Mouse (Mus musculus): ENCODE data around the gene Hdac11. TPM values are rescaled to one million over a fixed set of nuclear protein-coding genes. Genes with fewer than 3 reads are reported as not detected.

Hdac11 gene
- polyA plus RNA-seq, 1 experiment, result 3.5 TPM

GRCm38 (mm10) chr6:91171396-91171895 lies 15.0 kb downstream of the Hdac11 start:
- H3K4me3 ChIP-seq (ENCODE audit: insufficient read depth, low read depth, low read length), result no peak overlapping the region
- no peaks in the 10 kb centered on the region for H3K4me1 ChIP-seq (ENCODE audit: control insufficient read depth, insufficient read depth, insufficient read length, low read length)
- no peak overlapping the region for H3K27ac ChIP-seq (replicated peaks; ENCODE audit: low read depth, low read length)

DNA sequence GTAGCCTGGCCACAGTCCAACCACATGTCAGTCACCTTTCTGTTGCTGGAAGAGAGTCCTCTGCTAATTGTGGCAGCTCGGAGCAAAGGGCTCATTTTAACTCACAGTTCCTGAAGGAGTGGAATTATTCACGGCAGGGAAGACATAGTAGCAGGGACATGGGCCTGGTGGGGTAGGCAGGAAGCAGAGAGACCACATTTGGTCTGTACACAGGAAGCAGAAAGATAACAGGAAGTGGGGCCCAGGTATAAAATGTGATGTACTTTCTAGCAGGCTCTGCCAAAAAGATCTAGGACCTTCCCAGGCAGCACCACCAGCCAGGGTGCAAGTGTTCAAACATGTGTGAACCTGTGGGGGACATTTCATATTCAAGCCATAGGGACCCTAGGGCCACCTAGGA lies 15.9 kb downstream of the Hdac11 start:
- Histone ChIP-seq H3K4me1 (ENCODE audit: control insufficient read depth, insufficient read depth, insufficient read length, low read length) (no peaks in the 10 kb centered on the region), H3K4me3 (ENCODE audit: insufficient read depth, low read depth, low read length) (no peak overlapping the region), H3K27ac (replicated peaks; ENCODE audit: low read depth, low read length) (no peak overlapping the region)

DNA sequence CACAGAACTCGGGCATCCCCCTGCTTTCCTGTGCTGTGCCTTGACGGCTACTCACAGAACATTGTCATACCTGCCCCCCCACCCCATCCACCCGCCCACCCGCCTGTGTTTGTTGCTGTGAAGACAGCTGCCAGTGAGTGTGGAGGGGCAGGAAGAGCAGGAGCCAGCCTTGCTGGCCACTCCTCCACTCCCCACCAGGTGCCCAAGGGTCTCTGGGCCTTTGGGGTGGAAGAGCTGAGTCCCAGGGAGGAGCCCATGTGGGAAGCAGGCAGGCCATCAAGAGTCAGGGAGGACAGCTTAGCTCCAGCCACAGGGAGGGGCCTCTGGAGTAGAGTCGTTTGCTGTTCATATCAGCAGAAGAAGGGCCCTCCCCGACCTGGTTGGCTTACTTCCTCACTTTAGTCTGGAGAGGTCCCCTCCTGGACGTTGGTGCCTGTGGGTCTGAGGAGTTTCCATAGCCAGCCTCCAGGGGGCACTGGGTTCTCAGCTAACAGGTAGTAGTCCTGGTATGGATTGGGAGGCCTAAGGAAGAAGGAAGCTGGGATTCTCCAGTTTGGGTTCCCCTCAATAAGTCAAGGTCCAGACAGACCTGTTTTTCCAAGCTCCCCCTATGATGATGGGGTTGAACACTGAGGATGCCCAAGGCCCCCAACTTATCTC lies 16.9 kb downstream of the Hdac11 start:
- Histone ChIP-seq H3K27ac (replicated peaks; ENCODE audit: low read depth, low read length) (no peak overlapping the region), H3K4me1 (ENCODE audit: control insufficient read depth, insufficient read depth, insufficient read length, low read length) (no peaks in the 10 kb centered on the region), H3K4me3 (ENCODE audit: insufficient read depth, low read depth, low read length) (no peak overlapping the region)

- H3K4me3 ChIP-seq (ENCODE audit: insufficient read depth, low read depth, low read length), result no peak overlapping the region
- H3K4me1 ChIP-seq (ENCODE audit: control insufficient read depth, insufficient read depth, insufficient read length, low read length), result no peaks in the 10 kb centered on the region
- no peak overlapping the region for H3K27ac ChIP-seq (replicated peaks; ENCODE audit: low read depth, low read length)
Observed at GRCm38 (mm10) chr6:91174211-91174610, 17.7 kb downstream of the Hdac11 start.

GRCm38 (mm10) chr6:91180767-91181171 lies 24.3 kb downstream of the Hdac11 start:
- Histone ChIP-seq H3K4me1 (ENCODE audit: control insufficient read depth, insufficient read depth, insufficient read length, low read length) (0 out of 2 replicates have a peak, but pooled peaks cover 2% of the 10 kb centered on the region), H3K27ac (replicated peaks; ENCODE audit: low read depth, low read length) (no peak overlapping the region), H3K4me3 (ENCODE audit: insufficient read depth, low read depth, low read length) (no peak overlapping the region)

- Histone ChIP-seq H3K4me3 (ENCODE audit: insufficient read depth, low read depth, low read length) (no peak overlapping the region), H3K4me1 (ENCODE audit: control insufficient read depth, insufficient read depth, insufficient read length, low read length) (0 out of 2 replicates have a peak, but pooled peaks cover 2% of the 10 kb centered on the region), H3K27ac (replicated peaks; ENCODE audit: low read depth, low read length) (no peak overlapping the region; the same call in 1 of the 2 replicates)
Observed at GRCm38 (mm10) chr6:91181320-91181719, 24.9 kb downstream of the Hdac11 start.

DNA sequence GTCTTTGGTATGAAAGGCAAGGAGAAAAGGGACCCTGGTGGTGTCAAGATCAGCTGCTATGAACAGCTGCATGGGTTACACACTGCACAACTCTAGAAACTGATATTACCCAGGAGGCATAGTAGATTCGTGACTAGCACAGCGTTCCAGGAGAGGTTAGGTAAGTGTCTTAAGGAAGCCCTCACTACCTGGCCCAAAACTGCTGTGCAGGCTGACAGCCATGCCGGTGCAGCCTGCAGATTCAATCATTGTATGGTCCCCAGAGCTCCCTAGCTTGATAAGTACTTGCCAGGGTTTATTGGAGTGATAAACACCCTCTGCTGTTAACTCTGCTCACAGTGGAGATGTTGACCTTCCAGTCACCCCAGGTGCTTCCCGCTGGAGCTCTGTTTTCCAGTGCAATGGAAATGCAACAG lies 25.6 kb downstream of the Hdac11 start:
- Histone ChIP-seq H3K4me1 (ENCODE audit: control insufficient read depth, insufficient read depth, insufficient read length, low read length) (peaks cover 2% of the 10 kb centered on the region; the same call in 1 of the 2 replicates), H3K27ac (replicated peaks; ENCODE audit: low read depth, low read length) (no peak overlapping the region), H3K4me3 (ENCODE audit: insufficient read depth, low read depth, low read length) (no peak overlapping the region)

DNA sequence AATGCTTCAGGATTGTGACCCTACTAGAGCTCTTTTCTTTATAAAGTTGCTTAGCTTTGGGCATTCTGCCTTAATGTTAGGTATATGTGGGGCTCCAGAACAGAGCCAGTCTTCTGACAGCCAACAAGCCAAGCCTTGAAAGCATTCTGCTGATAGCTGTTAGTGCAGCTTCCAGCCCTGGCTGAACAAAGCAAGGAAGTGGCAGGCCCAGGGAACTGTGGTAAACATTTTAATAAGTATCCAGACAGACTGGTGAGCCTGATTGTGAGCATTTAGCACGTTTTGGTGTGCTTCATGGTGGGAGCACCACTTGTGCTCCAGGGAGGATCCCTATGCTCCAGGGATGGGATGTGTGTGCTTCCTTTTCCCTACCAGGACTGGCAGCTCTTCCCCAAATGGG lies 26.6 kb downstream of the Hdac11 start:
- Histone ChIP-seq H3K27ac (replicated peaks; ENCODE audit: low read depth, low read length) (no peak overlapping the region), H3K4me3 (ENCODE audit: insufficient read depth, low read depth, low read length) (no peak overlapping the region), H3K4me1 (ENCODE audit: control insufficient read depth, insufficient read depth, insufficient read length, low read length) (peaks cover 7% of the 10 kb centered on the region)

DNA sequence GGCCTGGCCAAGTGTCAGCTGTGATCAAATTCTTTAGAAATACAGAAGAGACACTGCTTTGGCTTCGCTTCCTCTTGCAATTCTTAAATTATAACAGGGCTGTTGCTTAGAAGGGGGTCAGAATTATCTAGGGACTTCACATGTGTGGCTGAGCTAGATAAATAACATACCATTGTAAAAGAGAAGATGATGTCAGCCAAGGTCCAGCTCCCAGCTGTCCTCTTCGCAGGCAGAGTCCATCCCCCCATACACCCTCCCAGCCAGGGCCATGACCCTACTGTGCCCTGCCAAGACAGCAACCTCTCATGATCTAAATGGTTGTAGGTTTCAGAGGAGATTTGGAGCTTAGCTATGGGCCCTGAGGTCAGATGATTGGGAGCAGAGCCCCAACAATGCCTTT lies 27.5 kb downstream of the Hdac11 start:
- Histone ChIP-seq H3K4me3 (ENCODE audit: insufficient read depth, low read depth, low read length) (no peak overlapping the region), H3K27ac (replicated peaks; ENCODE audit: low read depth, low read length) (no peak overlapping the region), H3K4me1 (ENCODE audit: control insufficient read depth, insufficient read depth, insufficient read length, low read length) (peaks cover 7% of the 10 kb centered on the region)

- Histone ChIP-seq H3K27ac (replicated peaks; ENCODE audit: low read depth, low read length) (no peak overlapping the region), H3K4me3 (ENCODE audit: insufficient read depth, low read depth, low read length) (no peak overlapping the region), H3K4me1 (ENCODE audit: control insufficient read depth, insufficient read depth, insufficient read length, low read length) (peaks cover 7% of the 10 kb centered on the region)
Observed at GRCm38 (mm10) chr6:91184776-91185175, 28.3 kb downstream of the Hdac11 start.

GRCm38 (mm10) chr6:91185502-91185901 lies 29.0 kb downstream of the Hdac11 start:
- Histone ChIP-seq H3K4me3 (ENCODE audit: insufficient read depth, low read depth, low read length) (no peak overlapping the region), H3K4me1 (ENCODE audit: control insufficient read depth, insufficient read depth, insufficient read length, low read length) (peaks cover 7% of the 10 kb centered on the region), H3K27ac (replicated peaks; ENCODE audit: low read depth, low read length) (no peak overlapping the region)

GRCm38 (mm10) chr6:91186161-91186931 lies 29.9 kb downstream of the Hdac11 start:
- H3K27ac ChIP-seq (replicated peaks; ENCODE audit: low read depth, low read length), result no peak overlapping the region
- no peak overlapping the region for H3K4me3 ChIP-seq (ENCODE audit: insufficient read depth, low read depth, low read length)
- peaks cover 7% of the 10 kb centered on the region for H3K4me1 ChIP-seq (ENCODE audit: control insufficient read depth, insufficient read depth, insufficient read length, low read length)

- no peak overlapping the region for H3K27ac ChIP-seq (replicated peaks; ENCODE audit: low read depth, low read length)
- H3K4me1 ChIP-seq (ENCODE audit: control insufficient read depth, insufficient read depth, insufficient read length, low read length), result peaks cover 7% of the 10 kb centered on the region
- no peak overlapping the region for H3K4me3 ChIP-seq (ENCODE audit: insufficient read depth, low read depth, low read length)
Observed at GRCm38 (mm10) chr6:91186934-91187333, 30.5 kb downstream of the Hdac11 start.

GRCm38 (mm10) chr6:91187871-91188270 lies 31.4 kb downstream of the Hdac11 start:
- no peak overlapping the region for H3K27ac ChIP-seq (replicated peaks; ENCODE audit: low read depth, low read length)
- no peak overlapping the region for H3K4me3 ChIP-seq (ENCODE audit: insufficient read depth, low read depth, low read length)
- peaks cover 7% of the 10 kb centered on the region for H3K4me1 ChIP-seq (ENCODE audit: control insufficient read depth, insufficient read depth, insufficient read length, low read length)

- Histone ChIP-seq H3K27ac (replicated peaks; ENCODE audit: low read depth, low read length) (no peak overlapping the region), H3K4me3 (ENCODE audit: insufficient read depth, low read depth, low read length) (no peak overlapping the region), H3K4me1 (ENCODE audit: control insufficient read depth, insufficient read depth, insufficient read length, low read length) (peaks cover 5% of the 10 kb centered on the region)
Observed at GRCm38 (mm10) chr6:91189971-91190370, 33.5 kb downstream of the Hdac11 start.

DNA sequence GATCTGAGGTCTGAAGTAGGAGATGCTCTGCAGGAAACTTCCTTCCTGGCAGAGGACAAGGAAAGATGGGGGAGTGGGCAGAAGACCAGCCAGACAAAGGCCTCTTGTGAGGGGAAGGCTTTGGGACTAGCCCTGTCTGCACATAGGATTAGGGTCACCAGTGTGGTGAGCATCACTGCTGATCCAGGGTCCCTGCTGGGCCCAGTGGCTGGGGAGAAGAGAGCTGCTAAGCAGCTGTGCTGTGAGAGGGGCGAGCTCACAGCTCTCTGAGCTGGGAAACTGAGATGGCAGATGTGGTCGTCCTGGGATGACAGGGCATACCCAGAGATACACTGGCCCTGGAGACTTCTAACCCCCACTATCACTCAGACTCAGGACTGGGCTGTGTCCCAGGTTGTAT lies 35.0 kb downstream of the Hdac11 start:
- Histone ChIP-seq H3K27ac (replicated peaks; ENCODE audit: low read depth, low read length) (no peak overlapping the region), H3K4me1 (ENCODE audit: control insufficient read depth, insufficient read depth, insufficient read length, low read length) (peaks cover 5% of the 10 kb centered on the region)

More for the DNA sequence above, 35.0 kb downstream of the Hdac11 start:
- H3K4me3 ChIP-seq (ENCODE audit: insufficient read depth, low read depth, low read length), result no peak overlapping the region

All from brown adipose tissue, adult 24 weeks (tissue).